Mouse (Mus musculus): ENCODE data around the gene Gm17660.

DNA sequence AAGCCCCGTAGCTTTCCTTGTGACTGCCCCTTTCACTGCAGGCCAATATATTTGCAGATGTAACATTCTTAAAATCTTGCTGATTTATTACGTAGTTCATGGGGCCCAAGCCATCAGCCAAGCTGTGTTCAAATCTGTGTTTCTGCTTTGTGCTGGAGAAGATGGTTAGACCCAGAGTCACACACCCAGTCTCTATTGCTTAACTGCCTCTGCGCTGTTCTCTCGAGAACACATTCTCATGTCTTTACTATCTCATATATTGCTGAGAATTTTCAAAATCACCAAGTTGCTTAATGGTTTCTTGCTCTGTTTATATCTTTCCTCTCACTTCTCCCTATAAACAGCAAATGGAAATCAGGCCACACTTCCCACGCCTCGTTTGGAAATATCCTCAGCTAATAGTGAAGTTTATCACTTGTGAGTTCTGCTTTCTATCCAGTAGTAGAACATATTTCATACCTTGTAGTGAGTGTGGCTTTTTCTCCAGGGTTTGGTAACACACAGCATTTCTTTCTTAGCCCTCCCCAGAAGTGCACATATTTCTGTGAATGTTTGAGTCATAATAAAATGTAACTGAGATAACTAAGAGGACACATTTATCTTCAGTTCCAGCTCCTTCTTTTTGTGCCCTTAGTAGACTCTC, 46.7 kb upstream of the Gm17660 start:
- TF ChIP-seq CTCF (IDR thresholded peaks at IDR 0.05; ENCODE audit: extremely low read depth, insufficient read length, insufficient replicate concordance, low read depth, low read length) (no peak), POLR2A (IDR thresholded peaks at IDR 0.05; ENCODE audit: low read depth, low read length) (no peak)

All from small intestine, adult 2 months (tissue).